Mouse (Mus musculus) liver, postnatal 0 days (tissue): ENCODE measurements around the gene Gper1. TPM values are rescaled to one million over a fixed set of nuclear protein-coding genes. Genes with fewer than 3 reads are reported as not detected.

Experiments used
- ATAC-seq: fragments of 200-750 bp; cut with Nextera tagmentation; 2 replicates; pipeline ENCODE4 v1.8.0; 2017; ENCODE audit warnings: mild to moderate bottlenecking, moderate library complexity
- DNase-seq: peaks from one replicate; pipeline ENCODE4 v3.0.0-alpha.2; 2016
- H3K27ac ChIP-seq: fragments of 300-500 bp; sonication (generic); 2 replicates; pipeline ENCODE4 v1.5.1; 2014; ENCODE audit warnings: antibody characterized with exemption, moderate library complexity, mild to moderate bottlenecking, low read depth
- H3K27me3 ChIP-seq: fragments of 300-500 bp; sonication (generic); 2 replicates; pipeline ENCODE4 v1.6.1; 2014; ENCODE audit warnings: low read length, control low read depth, mixed read lengths; ENCODE audit not compliant: insufficient read depth
- H3K36me3 ChIP-seq: fragments of 300-500 bp; sonication (generic); replicated peaks from 2 replicates; pipeline ENCODE4 v1.6.1; 2014; ENCODE audit warnings: mild to moderate bottlenecking, control low read depth, low read length, moderate library complexity, mixed read lengths; ENCODE audit not compliant: insufficient read depth
- H3K4me1 ChIP-seq: fragments of 300-500 bp; sonication (generic); 2 replicates; pipeline ENCODE4 v1.6.1; 2014; ENCODE audit warnings: antibody characterized with exemption, mild to moderate bottlenecking, control low read depth; ENCODE audit not compliant: insufficient read depth
- H3K4me2 ChIP-seq: fragments of 300-500 bp; sonication (generic); 2 replicates; pipeline ENCODE4 v1.6.1; 2014; ENCODE audit warnings: low read depth, mild to moderate bottlenecking, low read length, moderate library complexity, mixed read lengths
- H3K4me3 ChIP-seq: fragments of 300-500 bp; sonication (generic); 2 replicates; pipeline ENCODE4 v1.5.1; 2014; ENCODE audit warnings: low read depth, low read length
- H3K9ac ChIP-seq: fragments of 300-500 bp; sonication (generic); replicated peaks from 2 replicates; pipeline ENCODE4 v1.6.1; 2014; ENCODE audit warnings: mild to moderate bottlenecking, moderate library complexity
- H3K9me3 ChIP-seq: fragments of 300-500 bp; sonication (generic); 2 replicates; pipeline ENCODE4 v1.6.1; 2016; ENCODE audit warnings: mild to moderate bottlenecking, control low read depth, low read length, mixed read lengths
- CTCF ChIP-seq: sonication (generic); IDR thresholded peaks from 2 replicates; pipeline ENCODE4 v1.5.1; 2016; ENCODE audit warnings: antibody characterized with exemption, low read depth
- EP300 ChIP-seq: IDR thresholded peaks from 2 replicates; pipeline ENCODE4 v1.6.1; 2016; ENCODE audit warnings: antibody characterized with exemption, low read depth, mild to moderate bottlenecking
- WGBS: fragments of 180-500 bp; shearing (Covaris S2); extraction: QIAGEN DNeasy Blood & Tissue Kit; methylation state at CpG from one replicate; pipeline ENCODE4 v1.1.7; 2014; ENCODE audit not compliant: insufficient replicate concordance; 5-methylcytosine and 5-hydroxymethylcytosine counted together
- polyA plus RNA-seq: library from polyadenylated mRNA; unstranded; fragments of >200 nt; fragmentation: Nextera tagmentation; extraction: Ambion mirVana; gene quantifications from 2 replicates; pipeline ENCODE4 v1.2.1, GENCODE M21; 2015

Gene Gper1
- 0.09 and 0.11 TPM in 2 replicates for polyA plus RNA-seq

- Histone ChIP-seq H3K9ac (no peak within 1 kb of the TSS), H3K27me3 (no peaks in the 10 kb centered on the region), H3K4me2 (no peak within 1 kb of the TSS), H3K9me3 (no peaks in the 10 kb centered on the region), H3K4me3 (no peak within 1 kb of the TSS), H3K36me3 (no peaks in the 10 kb centered on the region), H3K4me1 (no peaks in the 10 kb centered on the region), H3K27ac (no peak within 1 kb of the TSS)
- ATAC-seq = no peak
- no peak for DNase-seq
- no peak for TF ChIP-seq EP300
- TF ChIP-seq CTCF = no peak
- 72% methylated on average over 21 of the region's 21 CpGs for WGBS
Observed at GRCm38 (mm10) chr5:139423026-139423865, at the start of gene Gper1. TSS of gene Gper1 (plus strand) at chr5:139423151.

GRCm38 (mm10) chr5:139373889-139374444 is 49.0 kb upstream of the Gper1 start:
- TF ChIP-seq EP300 = no peak
- TF ChIP-seq CTCF = no peak
- ATAC-seq = no peak
- peaks cover 71% of the 10 kb centered on the region for H3K4me1 ChIP-seq

GRCm38 (mm10) chr5:139374841-139375240 is 48.1 kb upstream of the Gper1 start:
- no peak overlapping the region for H3K9ac ChIP-seq
- DNase-seq (no peak), ATAC-seq (no peak)
- H3K4me1 ChIP-seq = peaks cover 75% of the 10 kb centered on the region
- H3K4me2 ChIP-seq = no peak overlapping the region
- no peak for TF ChIP-seq CTCF
- TF ChIP-seq EP300 = no peak
- H3K9me3 ChIP-seq = no peaks in the 10 kb centered on the region
- no peak overlapping the region for H3K27ac ChIP-seq
- no peaks in the 10 kb centered on the region for H3K27me3 ChIP-seq
- WGBS = 90% methylated on average over 2 of the region's 2 CpGs
- H3K4me3 ChIP-seq = no peak overlapping the region
- H3K36me3 ChIP-seq = no peaks in the 10 kb centered on the region

More at GRCm38 (mm10) chr5:139373889-139374444, 49.0 kb upstream of the Gper1 start:
- Histone ChIP-seq H3K9ac (no peak overlapping the region), H3K36me3 (no peaks in the 10 kb centered on the region), H3K27me3 (no peaks in the 10 kb centered on the region), H3K27ac (peak overlapping the region; percentile 41; the same call in 1 of the 2 replicates), H3K4me2 (no peak overlapping the region), H3K9me3 (no peaks in the 10 kb centered on the region), H3K4me3 (no peak overlapping the region)
- WGBS = 51% methylated on average over 6 of the region's 6 CpGs
- no peak for DNase-seq

GRCm38 (mm10) chr5:139377468-139378270 is 45.3 kb upstream of the Gper1 start, which contains the start of gene Gpr146:
TSS of gene Gpr146 (plus strand) at chr5:139377697.
- Histone ChIP-seq H3K4me2 (peak within 1 kb of the TSS; percentile 82), H3K9me3 (no peaks in the 10 kb centered on the region), H3K4me3 (no peak within 1 kb of the TSS), H3K9ac (peak within 1 kb of the TSS; percentile 40; the same call in 1 of the 2 replicates), H3K27ac (peak within 1 kb of the TSS; percentile 99), H3K36me3 (no peaks in the 10 kb centered on the region), H3K4me1 (peaks cover 74% of the 10 kb centered on the region), H3K27me3 (no peaks in the 10 kb centered on the region)
- DNase-seq (peak; percentile 51), ATAC-seq (no peak)
- WGBS = 25% methylated on average over 18 of the region's 18 CpGs
- no peak for TF ChIP-seq CTCF

- peak overlapping the region; percentile 40; the same call in 1 of the 2 replicates for H3K9ac ChIP-seq
- no peak for DNase-seq
- WGBS = 60% methylated on average over 7 of the region's 7 CpGs
- H3K36me3 ChIP-seq = no peaks in the 10 kb centered on the region
- H3K27me3 ChIP-seq = no peaks in the 10 kb centered on the region
- TF ChIP-seq CTCF = no peak
- no peak for TF ChIP-seq EP300
- H3K4me2 ChIP-seq = 0 out of 2 replicates have a peak overlapping the region, but pooled peaks have one; percentile 53
- peak overlapping the region; percentile 99 for H3K27ac ChIP-seq
- ATAC-seq = no peak
- H3K9me3 ChIP-seq = no peaks in the 10 kb centered on the region
- no peak overlapping the region for H3K4me3 ChIP-seq
- H3K4me1 ChIP-seq = peaks cover 74% of the 10 kb centered on the region
Observed at GRCm38 (mm10) chr5:139378271-139378556, 44.7 kb upstream of the Gper1 start.
